Mouse (Mus musculus) megakaryocyte, embryonic 14.5 days (primary cell): ENCODE data around the gene Ncoa3.

ENCODE experiments used
- FLI1 ChIP-seq: IDR thresholded peaks from 2 replicates; pipeline ENCODE4 v1.6.1; 2012; ENCODE audit warnings: low read length, inconsistent platforms, mixed read lengths
- GATA1 ChIP-seq: IDR thresholded peaks from 3 replicates; pipeline ENCODE4 v1.6.1; 2012; ENCODE audit warnings: mixed read lengths, low read length, inconsistent platforms, borderline replicate concordance

DNA sequence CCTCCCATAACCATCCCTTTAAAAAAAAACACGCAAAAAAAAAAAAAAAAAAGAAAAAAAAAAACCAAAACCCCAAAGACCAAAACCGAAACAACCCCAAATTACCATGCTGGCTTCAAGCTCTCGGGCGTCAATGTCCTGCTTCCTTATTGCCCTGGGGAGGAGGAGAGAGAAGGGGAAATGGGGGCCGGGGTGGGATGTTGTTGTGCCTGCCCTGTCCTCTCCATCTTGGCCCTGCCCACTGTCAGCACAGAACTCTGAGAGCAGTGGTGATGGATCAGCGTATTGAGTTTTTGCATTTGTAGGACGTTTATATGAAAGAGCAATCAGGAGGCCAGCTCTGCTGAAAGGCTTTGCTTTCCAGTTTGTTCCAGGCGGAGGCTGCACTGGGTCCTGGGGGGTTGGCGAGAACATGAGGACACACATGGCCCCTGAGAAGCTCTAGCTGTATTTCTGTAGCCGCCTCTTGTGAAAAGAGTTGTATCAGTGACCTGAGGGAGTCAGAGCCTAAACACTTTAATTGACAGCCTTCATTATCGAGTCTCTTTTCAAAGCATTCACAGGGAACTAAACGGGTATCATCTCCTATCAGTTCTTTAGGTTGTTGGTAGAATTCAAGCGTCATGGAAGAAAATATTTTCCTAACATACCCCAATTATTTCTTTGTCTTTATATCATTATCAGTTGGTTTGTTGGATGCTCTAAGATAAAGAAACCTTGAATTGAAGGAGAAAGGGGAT is 38.0 kb downstream of the Ncoa3 start:
- TF ChIP-seq GATA1 (no peak), FLI1 (no peak)
